ENCODE assay signal across 24 mouse cellular contexts in genomic region chr19:8630249-8630648, GRCm38 (mm10). TPM values are rescaled to one million over a fixed set of nuclear protein-coding genes. Genes with fewer than 3 reads are reported as not detected.
A peak's percentile ranks its signal among the peaks of the same experiment; 100 is the strongest.
DNase-seq lines count a peak whose midpoint lies in the region; ATAC-seq and TF ChIP-seq lines count a peak whose summit lies in the region.
"Had no signal": no experiment of that assay in that cellular context is flagged by ENCODE, and none has a peak within 500 bp of the region (broad histone marks: within the 10 kb centered on the region; RNA-seq: fewer than 3 reads in every experiment).

No protein-coding gene starts in this region.

- no peak for TF ChIP-seq POLR2A in heart, adult 2 months (IDR thresholded peaks at IDR 0.05; ENCODE audit: insufficient read depth, low read depth, low read length)

- peak; percentile 34; the same call in 1 of the 2 replicates for ATAC-seq in liver, embryonic 15.5 days (ENCODE audit: insufficient read depth)
- no peak for ATAC-seq in megakaryocyte, adult 5-6 weeks (ENCODE audit: poor library complexity, severe bottlenecking)
- ATAC-seq: forebrain, embryonic 15.5 days; intestine, postnatal 0 days; midbrain, embryonic 16.5 days; Patski had no signal

- no peaks in the 10 kb centered on the region for H3K36me3 ChIP-seq in heart, adult 2 months (ENCODE audit: control insufficient read depth, insufficient read depth, low read length)
- H3K36me3 ChIP-seq in liver, embryonic 15.5 days (replicated peaks): no peaks in the 10 kb centered on the region
- H3K36me3 ChIP-seq: forebrain, embryonic 15.5 days; heart, embryonic 13.5 days; hindbrain, embryonic 12.5 days; limb, embryonic 10.5 days had no signal

- no peak overlapping the region for H3K4me2 ChIP-seq in liver, embryonic 15.5 days
- H3K4me2 ChIP-seq: forebrain, embryonic 15.5 days; heart, embryonic 13.5 days; hindbrain, embryonic 12.5 days had no signal

- WGBS in heart, adult 2 months: 45% methylated on average over 2 of the region's 2 CpGs
- WGBS in liver, embryonic 15.5 days (ENCODE audit: insufficient replicate concordance): 47% methylated on average over 2 of the region's 2 CpGs

- H3K4me3 ChIP-seq in heart, adult 2 months: no peak overlapping the region
- no peak overlapping the region for H3K4me3 ChIP-seq in liver, embryonic 15.5 days (replicated peaks)
- H3K4me3 ChIP-seq: erythroblast, embryonic 14.5 days; forebrain, embryonic 15.5 days; heart, embryonic 13.5 days; hindbrain, embryonic 12.5 days; limb, embryonic 10.5 days had no signal

- DNase-seq in heart, adult 2 months: peak in 1 of 2 experiments; percentile 6
- DNase-seq in heart, postnatal 25 days (ENCODE audit: low spot score): no peak
- no peak for DNase-seq in liver
- peak; percentile 82 to 83 for DNase-seq in kidney, adult 8-10 months
- DNase-seq in mesoderm, embryonic 11.5 days (ENCODE audit: low read depth, low spot score): peak; percentile 18
- DNase-seq in lung, postnatal 10 days: no peak
- DNase-seq: layer of hippocampus, postnatal 36 days; lung, adult 2 months; right cerebral cortex, postnatal 14 days; thymus, postnatal 36 days had no signal

- H3K27ac ChIP-seq in heart, adult 2 months: no peak overlapping the region
- H3K27ac ChIP-seq in liver, embryonic 15.5 days (replicated peaks): no peak overlapping the region
- H3K27ac ChIP-seq: forebrain, embryonic 15.5 days; heart, embryonic 13.5 days; hindbrain, embryonic 12.5 days; limb, embryonic 10.5 days; macrophage; stomach, postnatal 0 days had no signal

- H3K27me3 ChIP-seq in heart, adult 2 months (ENCODE audit: control insufficient read depth, insufficient read depth, low read length): 0 out of 2 replicates have a peak, but pooled peaks cover 1% of the 10 kb centered on the region
- no peaks in the 10 kb centered on the region; the same call in 1 of the 2 replicates for H3K27me3 ChIP-seq in liver, embryonic 15.5 days
- H3K27me3 ChIP-seq: forebrain, embryonic 15.5 days; hindbrain, embryonic 12.5 days had no signal

- no peak overlapping the region for H3K9ac ChIP-seq in heart, adult 2 months (ENCODE audit: low read depth, low read length)
- H3K9ac ChIP-seq in liver, embryonic 15.5 days: no peak overlapping the region
- H3K9ac ChIP-seq: forebrain, embryonic 15.5 days; heart, embryonic 13.5 days; hindbrain, embryonic 12.5 days had no signal

- no peaks in the 10 kb centered on the region for H3K79me2 ChIP-seq in heart, adult 2 months (replicated peaks; ENCODE audit: control insufficient read depth, insufficient read depth, low read length)

- no peak for TF ChIP-seq EP300 in heart, adult 2 months (IDR thresholded peaks at IDR 0.05; ENCODE audit: insufficient read depth, low read depth, low read length)

- no peaks in the 10 kb centered on the region for H3K9me3 ChIP-seq in liver, embryonic 15.5 days (replicated peaks)
- H3K9me3 ChIP-seq: forebrain, embryonic 15.5 days; hindbrain, embryonic 12.5 days; limb, embryonic 10.5 days had no signal

- intact Hi-C loops in heart, adult 2 months (cut with DNase I): no loop called here
- intact Hi-C loops in heart, postnatal 25 days (cut with DNase I): no loop called here

- peak; percentile 29 for TF ChIP-seq CTCF in heart, adult 2 months (IDR thresholded peaks at IDR 0.05)

- no peaks in the 10 kb centered on the region; the same call in 1 of the 2 replicates for H3K4me1 ChIP-seq in heart, adult 2 months (ENCODE audit: control insufficient read depth, insufficient read depth, low read length)
- H3K4me1 ChIP-seq in liver, embryonic 15.5 days (replicated peaks): 0 out of 2 replicates have a peak, but pooled peaks cover 4% of the 10 kb centered on the region
- H3K4me1 ChIP-seq: forebrain, embryonic 15.5 days; heart, embryonic 13.5 days; hindbrain, embryonic 12.5 days; limb, embryonic 10.5 days had no signal

RNA-seq across cellular contexts. Expression of gene Slc22a6, which starts 12.4 kb away (rescaled TPM):
- total RNA-seq in heart, adult 2 months (2021): not detected
- polyA plus RNA-seq in heart, adult 2 months (2012; rRNA removed): not detected in 2 replicates
- not detected for total RNA-seq in heart, postnatal 25 days (2021)
- polyA plus RNA-seq in liver, embryonic 15.5 days (2015; fragmentation: Nextera tagmentation; extraction: Ambion mirVana): 0.02 TPM in 1 of 2 replicates, not detected in the other
- not detected in 2 replicates for total RNA-seq in megakaryocyte, adult 5-6 weeks (2015)
- total RNA-seq in megakaryocyte, adult 5-6 weeks (2017): not detected in 2 replicates
- total RNA-seq: gastrocnemius, adult 18-20 months had no signal
- polyA plus RNA-seq: erythroblast, embryonic 14.5 days; heart, embryonic 13.5 days; limb, embryonic 10.5 days; lung, adult 2 months; macrophage; Patski; stomach, postnatal 0 days had no signal

RNA-seq across cellular contexts. Expression of gene Chrm1, which starts 33.3 kb away (rescaled TPM):
- total RNA-seq in heart, adult 2 months (2021): not detected
- polyA plus RNA-seq in heart, adult 2 months (2012; rRNA removed): 0.09 and 0.21 TPM in 2 replicates
- not detected for total RNA-seq in heart, postnatal 25 days (2021)
- polyA plus RNA-seq in liver, embryonic 15.5 days (2015; fragmentation: Nextera tagmentation; extraction: Ambion mirVana): 0.02 TPM in 1 of 2 replicates, not detected in the other
- total RNA-seq in megakaryocyte, adult 5-6 weeks (2015): 0.16 and 0.25 TPM in 2 replicates
- total RNA-seq in megakaryocyte, adult 5-6 weeks (2017): 0.04 TPM in 2 replicates
- total RNA-seq: gastrocnemius, adult 18-20 months had no signal
- polyA plus RNA-seq: erythroblast, embryonic 14.5 days; heart, embryonic 13.5 days; macrophage had no signal

RNA-seq across cellular contexts. Expression of gene Slc22a8, which starts 39.2 kb away (rescaled TPM):
- not detected for total RNA-seq in heart, adult 2 months (2021)
- polyA plus RNA-seq in heart, adult 2 months (2012; rRNA removed): 0.04 and 0.09 TPM in 2 replicates
- total RNA-seq in heart, postnatal 25 days (2021): not detected
- 2.1 and 2.3 TPM in 2 replicates for polyA plus RNA-seq in liver, embryonic 15.5 days (2015; fragmentation: Nextera tagmentation; extraction: Ambion mirVana)
- not detected in 2 replicates for total RNA-seq in megakaryocyte, adult 5-6 weeks (2015)
- not detected in 2 replicates for total RNA-seq in megakaryocyte, adult 5-6 weeks (2017)
- total RNA-seq: gastrocnemius, adult 18-20 months had no signal
- polyA plus RNA-seq: erythroblast, embryonic 14.5 days; limb, embryonic 10.5 days; lung, adult 2 months; macrophage; neural tube, embryonic 11.5 days; Patski had no signal

Comparison
In these comparisons a context has a peak if more than half of its experiments do, and no peak if none do; other contexts are left out.
1. DNase-seq: peak in kidney, adult 8-10 months (2 of 2) and mesoderm, embryonic 11.5 days (single experiment); none in heart, postnatal 25 days (single experiment), liver (single experiment) and lung, postnatal 10 days (single experiment).